Mouse (Mus musculus) layer of hippocampus, adult 2 months (tissue): Measurements from ENCODE around the gene Tbce. TPM values are rescaled to one million over a fixed set of nuclear protein-coding genes. Genes with fewer than 3 reads are reported as not detected.
A peak's percentile ranks its signal among the peaks of the same experiment; 100 is the strongest.
"Not testable (repeated sequence)": the region's sequence is repeated elsewhere in the genome, so short reads cannot be mapped to it uniquely, and the experiment has no call there.

Experiments
- DNase-seq, 2 experiments: peaks; one replicate each; pipeline ENCODE4 v3.0.0; 2022; ENCODE audit warnings: low spot score in 2 of 2
- H3K27ac ChIP-seq: fragments of 200-600 bp; 2 replicates; pipeline ENCODE4 v1.8.1; 2022
- H3K4me3 ChIP-seq: fragments of 200-600 bp; 2 replicates; pipeline ENCODE4 v1.8.1; 2022; ENCODE audit warnings: mild to moderate bottlenecking
- CTCF ChIP-seq: fragments of 200-600 bp; conservative IDR thresholded peaks from 2 replicates; pipeline ENCODE4 v1.8.1; 2022; ENCODE audit warnings: antibody characterized with exemption, mild to moderate bottlenecking, moderate library complexity
- total RNA-seq, 2 experiments: library from RNA; stranded (reverse); gene quantifications; 2 replicates each; pipeline ENCODE4 v1.2.3; 2021

The Tbce gene
- total RNA-seq, 2 experiments from 2014 or later, result 85.4 to 95.3 TPM

GRCm38 (mm10) chr13:14062209-14063012 is 23.0 kb upstream of the Tbce start:
- no peak for TF ChIP-seq CTCF
- Histone ChIP-seq H3K27ac (peak overlapping the region; percentile 98), H3K4me3 (peak overlapping the region; percentile 76)
- no peak for DNase-seq

- Histone ChIP-seq H3K4me3 (no peak overlapping the region), H3K27ac (no peak overlapping the region)
- DNase-seq, result no peak
- TF ChIP-seq CTCF, result no peak
Observed at GRCm38 (mm10) chr13:14059582-14059981, 20.1 kb upstream of the Tbce start.

GRCm38 (mm10) chr13:14056801-14057200 is 17.4 kb upstream of the Tbce start:
- Histone ChIP-seq H3K4me3 (no peak overlapping the region), H3K27ac (no peak overlapping the region)
- no peak for TF ChIP-seq CTCF

DNA sequence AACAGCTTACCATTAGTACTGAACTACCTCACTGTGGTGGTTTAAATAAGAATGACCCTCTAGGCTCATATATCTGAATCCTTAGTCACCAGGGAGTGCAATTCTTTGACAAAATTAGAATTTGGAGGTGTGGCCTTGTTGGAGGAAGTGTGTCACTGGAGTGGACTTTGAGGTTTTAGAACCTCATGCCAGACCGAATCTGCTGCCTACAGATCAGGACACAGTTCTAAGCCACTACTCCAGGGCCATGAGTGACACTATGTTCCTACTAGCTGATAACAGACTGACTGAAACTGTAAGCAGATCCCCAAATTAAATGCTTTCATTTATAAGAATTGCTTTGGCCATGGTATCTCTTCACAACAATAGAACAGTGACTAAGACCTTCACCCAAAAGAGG is 10.4 kb upstream of the Tbce start:
- Histone ChIP-seq H3K27ac (no peak overlapping the region), H3K4me3 (no peak overlapping the region)
- no peak for DNase-seq
- no peak for TF ChIP-seq CTCF

More at GRCm38 (mm10) chr13:14056801-14057200, 17.4 kb upstream of the Tbce start:
- no peak for DNase-seq

DNA sequence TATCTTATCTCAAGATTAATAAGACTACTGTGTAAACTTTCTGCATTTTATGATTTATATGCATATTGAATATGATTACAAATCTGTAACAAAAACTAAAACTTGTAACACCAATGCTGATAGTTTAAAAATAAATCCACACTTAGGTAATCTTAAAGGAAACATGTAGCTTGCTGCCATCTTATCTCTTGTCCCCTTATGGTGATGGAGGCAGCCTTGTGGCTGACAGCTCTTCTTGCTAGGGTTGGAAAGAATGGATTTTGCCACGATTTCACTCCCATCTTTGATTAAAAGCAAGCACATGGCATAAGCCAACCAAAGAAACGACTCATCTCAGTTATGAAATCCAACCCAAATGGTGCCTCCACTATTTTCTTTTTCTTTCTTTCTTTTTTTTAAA is 5.1 kb upstream of the Tbce start:
- TF ChIP-seq CTCF, result no peak
- no peak for DNase-seq
- Histone ChIP-seq H3K4me3 (no peak overlapping the region), H3K27ac (no peak overlapping the region)

GRCm38 (mm10) chr13:14043851-14044250 is 4.4 kb upstream of the Tbce start:
- H3K27ac ChIP-seq, result no peak overlapping the region
- no peak overlapping the region for H3K4me3 ChIP-seq
- DNase-seq, result no peak
- no peak for TF ChIP-seq CTCF

DNA sequence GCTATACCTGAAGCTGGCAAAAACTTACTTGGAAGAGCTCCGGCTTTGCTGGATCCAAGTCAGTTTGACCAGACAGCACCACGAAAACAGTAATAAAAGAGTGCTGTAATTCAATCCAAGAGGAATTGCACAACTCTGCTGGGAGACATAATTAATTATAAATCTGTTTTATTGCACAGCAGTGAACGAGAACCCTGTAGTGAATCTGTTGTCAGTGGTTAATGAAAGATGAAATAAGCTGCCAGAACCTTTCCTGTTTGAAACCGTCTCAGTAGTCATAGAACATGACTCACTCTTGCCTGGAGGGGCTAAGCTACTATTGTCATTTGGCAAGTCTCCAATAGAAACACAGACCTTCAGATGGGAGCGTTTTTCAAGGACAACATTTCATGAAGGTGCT is 748 bp upstream of the Tbce start:
- no peak for TF ChIP-seq CTCF
- DNase-seq, result peak in 1 of 2 experiments; percentile 8
- Histone ChIP-seq H3K27ac (peak overlapping the region; percentile 100), H3K4me3 (peak overlapping the region; percentile 81)

DNA sequence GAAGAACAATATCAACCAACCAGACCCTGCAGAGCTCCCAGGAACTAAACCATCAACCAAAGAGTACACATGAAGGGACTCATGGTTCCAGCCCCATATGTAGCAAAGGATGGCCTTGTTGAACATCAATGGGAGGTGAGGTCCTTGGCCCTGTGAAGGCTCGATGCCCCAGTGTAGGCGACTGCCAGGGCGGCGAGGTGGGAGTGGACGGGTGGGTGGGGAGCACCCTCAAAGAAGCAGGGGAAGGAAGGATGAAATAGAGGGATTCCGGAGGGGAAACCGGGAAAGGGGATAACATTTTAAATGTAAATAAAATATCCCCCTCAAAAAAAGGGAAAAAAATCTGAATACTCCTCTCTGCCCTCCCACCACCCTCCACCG is 537 bp downstream of the Tbce start:
- peak overlapping the region; percentile 100 for H3K27ac ChIP-seq
- TF ChIP-seq CTCF, result no peak
- no peak for DNase-seq
- peak overlapping the region; percentile 81 for H3K4me3 ChIP-seq

GRCm38 (mm10) chr13:14035875-14036630 is 3.4 kb downstream of the Tbce start:
- H3K4me3 ChIP-seq, result no peak overlapping the region
- H3K27ac ChIP-seq, result no peak overlapping the region
- TF ChIP-seq CTCF, result no peak
- no peak for DNase-seq

DNA sequence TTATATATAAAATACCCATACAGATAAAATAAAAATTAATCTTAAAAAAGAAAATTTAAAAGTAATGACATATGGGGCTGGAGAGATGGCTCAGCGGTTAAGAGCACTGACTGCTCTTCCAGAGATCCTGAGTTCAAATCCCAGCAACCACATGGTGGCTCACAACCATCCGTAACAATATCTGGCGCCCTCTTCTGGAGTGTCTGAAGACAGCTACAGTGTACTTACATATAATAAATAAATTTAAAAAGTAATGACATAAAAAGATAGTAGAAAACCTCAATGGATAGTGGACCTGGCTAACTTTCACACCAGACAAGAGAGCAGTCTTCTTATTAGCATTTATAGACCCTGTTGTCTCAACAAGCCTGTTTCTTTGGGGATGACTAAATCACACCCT is 4.1 kb downstream of the Tbce start:
- peak; percentile 58 for TF ChIP-seq CTCF
- DNase-seq, H3K4me3 ChIP-seq, H3K27ac ChIP-seq: not testable (repeated sequence)

DNA sequence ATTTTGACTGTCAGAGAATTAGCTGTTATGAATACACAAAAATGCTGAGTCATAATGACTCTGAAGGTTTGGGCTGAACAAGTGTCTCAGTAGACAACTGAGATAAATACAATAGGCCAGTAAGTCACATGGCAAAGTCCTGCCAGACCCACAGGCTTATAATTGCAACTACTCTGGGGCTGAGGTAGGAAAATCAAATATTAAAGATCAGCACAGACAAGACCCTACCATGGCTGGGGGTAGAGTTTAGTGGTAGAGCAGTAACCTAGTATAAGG is 5.4 kb downstream of the Tbce start:
- H3K4me3 ChIP-seq, result no peak overlapping the region
- no peak overlapping the region for H3K27ac ChIP-seq
- DNase-seq, result no peak
- TF ChIP-seq CTCF, result no peak

GRCm38 (mm10) chr13:14033309-14034072 is 5.9 kb downstream of the Tbce start:
- Histone ChIP-seq H3K27ac (no peak overlapping the region), H3K4me3 (no peak overlapping the region)
- no peak for TF ChIP-seq CTCF
- DNase-seq, result no peak

GRCm38 (mm10) chr13:14026154-14026820 is 13.2 kb downstream of the Tbce start:
- DNase-seq, result no peak
- Histone ChIP-seq H3K4me3 (no peak overlapping the region), H3K27ac (no peak overlapping the region)
- no peak for TF ChIP-seq CTCF
